Mouse (Mus musculus) adrenal gland, postnatal 10 days (tissue): ENCODE data around the gene Cox17. TPM values are rescaled to one million over a fixed set of nuclear protein-coding genes. Genes with fewer than 3 reads are reported as not detected.
A peak's percentile ranks its signal among the peaks of the same experiment; 100 is the strongest.

Experiments used
- DNase-seq: peaks from one replicate; pipeline ENCODE4 v3.0.0; 2021; ENCODE audit warnings: mixed read lengths
- total RNA-seq, 2 experiments: library from RNA; stranded (reverse); gene quantifications; 2 replicates each; pipeline ENCODE4 v1.2.3; 2021

Gene Cox17
- total RNA-seq, 2 experiments from 2014 or later, result 385 to 411 TPM

- peak; percentile 70 for DNase-seq
These were observed 24.0 kb downstream of the Cox17 start for GRCm38 (mm10) chr16:38370633-38371374.

- no peak for DNase-seq
These were observed 25.0 kb downstream of the Cox17 start for GRCm38 (mm10) chr16:38371705-38372296.

- no peak for DNase-seq
These were observed 26.1 kb downstream of the Cox17 start for GRCm38 (mm10) chr16:38372876-38373275.

GRCm38 (mm10) chr16:38373439-38373838 lies 26.6 kb downstream of the Cox17 start:
- DNase-seq, result no peak

GRCm38 (mm10) chr16:38373941-38374340 lies 27.1 kb downstream of the Cox17 start:
- DNase-seq, result no peak

- no peak for DNase-seq
These were observed 27.8 kb downstream of the Cox17 start for GRCm38 (mm10) chr16:38374379-38375140.

GRCm38 (mm10) chr16:38375182-38375581 lies 28.4 kb downstream of the Cox17 start:
- no peak for DNase-seq

- DNase-seq, result peak; percentile 61
These were observed 29.5 kb downstream of the Cox17 start for GRCm38 (mm10) chr16:38376163-38376840.

GRCm38 (mm10) chr16:38376841-38377249 lies 30.1 kb downstream of the Cox17 start:
- DNase-seq, result peak; percentile 35

- no peak for DNase-seq
These were observed 30.8 kb downstream of the Cox17 start for GRCm38 (mm10) chr16:38377546-38377945.

- DNase-seq, result no peak
These were observed 31.8 kb downstream of the Cox17 start for GRCm38 (mm10) chr16:38378591-38378990.

GRCm38 (mm10) chr16:38379088-38379487 lies 32.3 kb downstream of the Cox17 start:
- DNase-seq, result no peak

GRCm38 (mm10) chr16:38379493-38379892 lies 32.7 kb downstream of the Cox17 start:
- no peak for DNase-seq

GRCm38 (mm10) chr16:38379926-38380325 lies 33.1 kb downstream of the Cox17 start:
- DNase-seq, result no peak

GRCm38 (mm10) chr16:38383683-38384082 lies 36.9 kb downstream of the Cox17 start:
- DNase-seq, result no peak

GRCm38 (mm10) chr16:38385184-38385634 lies 38.4 kb downstream of the Cox17 start:
- DNase-seq, result no peak

- DNase-seq, result no peak
These were observed 38.9 kb downstream of the Cox17 start for GRCm38 (mm10) chr16:38385700-38386099.

- DNase-seq, result no peak
These were observed 40.6 kb downstream of the Cox17 start for GRCm38 (mm10) chr16:38387389-38387788.

- DNase-seq, result no peak
These were observed 42.0 kb downstream of the Cox17 start for GRCm38 (mm10) chr16:38388757-38389156.

GRCm38 (mm10) chr16:38389284-38389893 lies 42.6 kb downstream of the Cox17 start:
- peak; percentile 20 for DNase-seq

- DNase-seq, result no peak
These were observed 43.5 kb downstream of the Cox17 start for GRCm38 (mm10) chr16:38390322-38390721.
